Mouse (Mus musculus): ENCODE data around the gene Zfp366. TPM values are rescaled to one million over a fixed set of nuclear protein-coding genes. Genes with fewer than 3 reads are reported as not detected.
A peak's percentile ranks its signal among the peaks of the same experiment; 100 is the strongest.
"Not testable (repeated sequence)": the region's sequence is repeated elsewhere in the genome, so short reads cannot be mapped to it uniquely, and the experiment has no call there.

Zfp366 gene
- polyA plus RNA-seq, 1 experiment from 2014 or later: 0.96 TPM

DNA sequence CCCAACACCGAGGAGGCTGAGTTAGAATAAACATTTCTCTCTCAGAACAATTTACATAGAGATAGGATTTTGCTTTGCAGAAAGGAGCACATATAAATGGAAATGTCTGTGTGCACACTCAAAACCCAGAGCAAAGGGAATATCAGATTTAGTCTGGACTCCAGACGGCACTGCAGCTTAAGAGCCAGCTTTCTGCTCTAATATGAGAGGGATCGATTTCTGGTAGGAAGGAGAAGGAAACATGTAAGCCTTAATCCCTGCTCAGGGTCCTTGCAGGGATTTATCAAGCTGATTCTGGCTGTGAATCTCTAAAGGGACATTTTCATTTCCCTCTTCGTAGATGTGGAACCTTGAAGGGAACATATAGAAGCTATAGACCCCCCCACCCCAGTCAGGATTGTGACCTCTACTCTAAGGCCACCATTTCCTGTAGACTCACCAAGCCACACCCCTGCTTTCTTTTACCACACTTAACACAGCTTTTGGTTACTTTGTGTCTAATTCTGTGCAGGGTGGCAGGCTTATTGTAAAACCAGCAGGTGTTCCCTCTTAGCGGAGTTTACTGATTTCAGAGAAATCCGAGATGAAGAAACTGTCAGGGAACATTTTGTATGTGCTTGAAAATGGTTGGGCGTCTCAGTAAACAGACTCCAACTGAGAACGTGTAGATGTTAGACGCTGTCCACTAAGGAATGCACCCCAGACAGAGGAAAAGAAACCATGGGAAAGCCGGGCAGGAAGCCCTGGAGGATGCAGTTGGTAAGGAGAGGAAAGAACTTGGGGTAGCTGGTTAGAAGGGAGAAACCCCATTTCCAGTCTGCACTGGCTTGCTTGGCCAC, 20.9 kb upstream of the Zfp366 start:
- WGBS: 19% methylated on average over 10 of the region's 10 CpGs
- Histone ChIP-seq H3K4me1 (peaks cover 9% of the 10 kb centered on the region), H3K27ac (0 out of 2 replicates have a peak overlapping the region, but pooled peaks have one; percentile 2), H3K9ac (no peak overlapping the region), H3K36me3 (no peaks in the 10 kb centered on the region), H3K4me2 (0 out of 2 replicates have a peak overlapping the region, but pooled peaks have one; percentile 13), H3K4me3 (no peak overlapping the region), H3K9me3 (no peaks in the 10 kb centered on the region), H3K27me3 (no peaks in the 10 kb centered on the region)
- ATAC-seq (ENCODE audit: borderline replicate concordance, extremely low read depth, low FRiP score, low TSS enrichment): no peak

DNA sequence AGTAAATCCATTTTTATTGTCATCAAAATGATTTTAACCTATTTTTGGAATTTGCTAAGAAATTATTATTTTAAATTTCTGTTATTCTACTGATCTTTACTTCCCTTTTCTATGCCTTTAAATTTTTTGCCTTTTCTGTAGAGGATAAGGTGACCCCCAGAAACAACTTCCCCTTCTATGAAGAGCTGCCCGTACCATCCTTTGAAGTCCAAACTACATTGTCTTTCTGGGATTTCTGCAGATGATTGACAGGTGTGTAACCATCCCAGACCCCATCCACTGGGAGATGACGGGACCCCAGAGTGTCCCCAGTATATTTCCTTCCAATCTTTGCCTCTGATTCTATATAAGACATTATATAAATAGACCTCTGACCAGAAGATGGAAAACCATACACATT, 20.3 kb upstream of the Zfp366 start:
- H3K9me3 ChIP-seq: no peaks in the 10 kb centered on the region
- H3K27me3 ChIP-seq: no peaks in the 10 kb centered on the region
- no peak overlapping the region for H3K27ac ChIP-seq
- no peak for ATAC-seq (ENCODE audit: borderline replicate concordance, extremely low read depth, low FRiP score, low TSS enrichment)
- H3K9ac ChIP-seq: no peak overlapping the region
- no peak overlapping the region for H3K4me3 ChIP-seq
- H3K36me3 ChIP-seq: no peaks in the 10 kb centered on the region
- peaks cover 9% of the 10 kb centered on the region for H3K4me1 ChIP-seq
- H3K4me2 ChIP-seq: no peak overlapping the region
- 57% methylated on average over 2 of the region's 2 CpGs for WGBS

DNA sequence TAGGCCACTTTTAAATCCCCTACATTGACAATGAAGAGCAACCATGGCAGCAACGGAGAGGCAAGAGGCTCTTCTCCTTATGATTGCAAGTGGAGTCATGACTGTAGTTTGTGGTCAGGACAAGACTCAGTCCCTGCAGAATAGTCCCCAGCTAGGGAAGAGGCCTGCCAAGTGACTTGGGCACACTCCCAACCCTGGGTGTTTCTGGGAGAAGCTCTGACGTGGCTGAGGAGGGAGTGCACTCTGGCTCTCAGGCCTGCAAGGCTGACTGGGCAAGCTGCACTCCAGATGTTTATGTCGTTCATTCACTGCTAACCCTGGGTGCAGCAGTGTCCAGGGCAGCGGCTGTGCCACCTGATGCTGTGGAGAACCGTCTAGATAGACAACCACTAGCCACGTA, 15.2 kb upstream of the Zfp366 start:
- Histone ChIP-seq H3K36me3 (no peaks in the 10 kb centered on the region), H3K9ac (no peak overlapping the region), H3K27ac (no peak overlapping the region), H3K9me3 (no peaks in the 10 kb centered on the region), H3K4me1 (no peaks in the 10 kb centered on the region), H3K4me2 (no peak overlapping the region), H3K4me3 (no peak overlapping the region), H3K27me3 (no peaks in the 10 kb centered on the region)
- WGBS: 59% methylated on average over 6 of the region's 6 CpGs
- ATAC-seq (ENCODE audit: borderline replicate concordance, extremely low read depth, low FRiP score, low TSS enrichment): peak; percentile 57

DNA sequence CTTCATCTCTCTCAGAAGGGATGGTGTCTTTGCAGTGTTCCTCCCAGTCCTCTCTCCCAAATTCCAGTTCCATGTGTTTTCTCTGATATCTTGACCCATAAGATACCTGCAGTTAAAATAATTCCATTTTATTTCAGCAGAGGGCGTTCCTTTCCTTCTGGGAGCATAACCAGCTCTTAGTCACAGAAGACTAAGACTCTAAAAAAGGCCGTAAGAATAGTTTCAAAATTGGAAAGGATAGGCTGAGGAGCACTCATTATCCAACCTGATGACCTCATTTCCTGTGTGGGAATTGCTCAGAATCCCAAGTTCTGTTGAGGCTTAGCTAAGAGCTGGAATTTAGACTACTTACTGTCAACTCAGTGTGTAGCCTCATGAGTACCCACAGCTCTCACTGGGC, 14.3 kb upstream of the Zfp366 start:
- Histone ChIP-seq H3K36me3 (no peaks in the 10 kb centered on the region), H3K9ac (no peak overlapping the region), H3K9me3 (no peaks in the 10 kb centered on the region), H3K4me3 (no peak overlapping the region), H3K4me1 (no peaks in the 10 kb centered on the region), H3K4me2 (no peak overlapping the region), H3K27ac (no peak overlapping the region), H3K27me3 (no peaks in the 10 kb centered on the region)
- no peak for ATAC-seq (ENCODE audit: borderline replicate concordance, extremely low read depth, low FRiP score, low TSS enrichment)
- WGBS: 40% methylated on average over 2 of the region's 2 CpGs

DNA sequence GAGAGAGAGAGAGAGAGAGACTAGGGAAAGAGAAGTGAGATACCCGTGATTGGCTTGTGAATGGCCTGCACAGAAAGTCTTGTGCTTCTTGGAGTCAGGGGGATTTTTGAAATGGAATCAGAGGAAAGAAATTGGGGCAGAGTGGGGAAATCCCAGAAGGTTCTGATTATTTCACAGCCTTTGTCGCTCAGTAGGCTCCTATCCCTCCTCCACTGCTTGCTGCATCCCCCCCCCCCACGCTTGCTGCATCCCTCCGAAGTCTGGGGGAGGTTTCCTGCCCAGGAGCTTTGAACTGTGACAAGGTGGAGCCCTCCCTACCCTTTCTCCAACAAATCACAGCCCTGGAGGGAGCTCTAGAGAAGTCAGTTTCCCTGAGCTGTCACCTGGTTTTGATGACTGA, 10.8 kb upstream of the Zfp366 start:
- 29% methylated on average over 4 of the region's 4 CpGs for WGBS
- Histone ChIP-seq H3K4me1 (no peaks in the 10 kb centered on the region), H3K4me3 (no peak overlapping the region), H3K36me3 (no peaks in the 10 kb centered on the region), H3K27ac (no peak overlapping the region), H3K9me3 (no peaks in the 10 kb centered on the region), H3K9ac (no peak overlapping the region), H3K27me3 (no peaks in the 10 kb centered on the region), H3K4me2 (no peak overlapping the region)
- ATAC-seq (ENCODE audit: borderline replicate concordance, extremely low read depth, low FRiP score, low TSS enrichment): no peak

DNA sequence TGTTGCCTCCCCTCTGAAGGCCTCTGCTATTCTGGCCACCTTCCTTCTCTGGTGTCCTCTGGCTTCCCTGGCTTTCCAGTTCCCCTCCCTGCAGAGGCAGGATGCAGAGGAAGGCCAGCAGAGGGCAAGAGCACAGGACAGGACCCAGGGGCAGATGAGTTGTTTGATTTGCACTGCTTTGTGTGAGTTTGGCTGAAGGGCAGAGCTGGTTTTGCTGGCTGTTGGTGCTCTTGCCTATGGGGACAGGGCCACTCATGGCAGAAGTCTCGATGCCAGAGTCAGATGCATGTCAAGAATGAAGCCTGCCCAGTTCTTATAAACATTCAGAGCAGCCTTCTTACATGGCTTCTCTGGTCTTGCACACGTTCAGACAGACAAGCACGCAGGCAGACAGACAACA, 1.8 kb upstream of the Zfp366 start:
- whole genome bisulfite sequencing: 83% methylated on average over 3 of the region's 3 CpGs
- H3K9me3 ChIP-seq; H3K4me2 ChIP-seq; H3K4me3 ChIP-seq; H3K9ac ChIP-seq; H3K4me1 ChIP-seq; ATAC-seq (ENCODE audit: borderline replicate concordance, extremely low read depth, low FRiP score, low TSS enrichment); H3K27me3 ChIP-seq; H3K36me3 ChIP-seq; H3K27ac ChIP-seq: not testable (repeated sequence)

DNA sequence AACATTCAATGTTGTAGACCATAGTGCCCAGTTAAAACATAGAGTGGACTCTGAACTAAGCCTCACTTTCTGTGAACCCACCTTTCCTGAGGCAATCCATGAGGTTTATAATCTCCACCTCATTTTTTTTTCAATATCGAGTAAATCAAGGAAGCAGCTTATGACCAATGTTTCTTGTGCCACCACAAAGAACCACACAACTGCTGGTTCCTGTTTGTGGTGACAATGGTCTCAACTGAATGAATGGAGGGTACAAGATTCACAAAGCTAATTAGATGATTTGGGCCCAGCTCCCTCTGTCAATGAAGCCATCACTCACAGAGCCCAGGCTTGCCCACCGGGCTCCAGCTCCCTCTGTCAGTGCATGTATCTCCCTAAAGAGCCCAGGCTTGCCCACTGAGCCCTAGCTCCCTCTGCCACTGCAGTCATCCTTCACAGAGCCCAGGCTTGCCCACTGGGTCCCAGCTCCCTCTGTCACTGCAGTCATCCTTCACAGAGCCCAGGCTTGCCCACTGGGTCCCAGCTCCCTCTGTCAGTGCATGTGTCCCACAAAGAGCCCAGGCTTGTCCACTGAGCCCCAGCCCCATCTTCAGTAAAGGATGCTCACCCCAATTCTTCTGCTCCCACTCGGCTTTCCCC, 1.2 kb upstream of the Zfp366 start:
- peak; percentile 55; the same call in 1 of the 2 replicates for ATAC-seq (ENCODE audit: borderline replicate concordance, extremely low read depth, low FRiP score, low TSS enrichment)
- H3K27ac ChIP-seq: no peak overlapping the region
- no peak overlapping the region for H3K4me2 ChIP-seq
- H3K9me3 ChIP-seq: no peaks in the 10 kb centered on the region
- H3K36me3 ChIP-seq: no peaks in the 10 kb centered on the region
- H3K9ac ChIP-seq: no peak overlapping the region
- H3K4me3 ChIP-seq: no peak overlapping the region
- H3K4me1 ChIP-seq: peaks cover 4% of the 10 kb centered on the region
- H3K27me3 ChIP-seq: no peaks in the 10 kb centered on the region
- WGBS: 68% methylated on average over 3 of the region's 3 CpGs

DNA sequence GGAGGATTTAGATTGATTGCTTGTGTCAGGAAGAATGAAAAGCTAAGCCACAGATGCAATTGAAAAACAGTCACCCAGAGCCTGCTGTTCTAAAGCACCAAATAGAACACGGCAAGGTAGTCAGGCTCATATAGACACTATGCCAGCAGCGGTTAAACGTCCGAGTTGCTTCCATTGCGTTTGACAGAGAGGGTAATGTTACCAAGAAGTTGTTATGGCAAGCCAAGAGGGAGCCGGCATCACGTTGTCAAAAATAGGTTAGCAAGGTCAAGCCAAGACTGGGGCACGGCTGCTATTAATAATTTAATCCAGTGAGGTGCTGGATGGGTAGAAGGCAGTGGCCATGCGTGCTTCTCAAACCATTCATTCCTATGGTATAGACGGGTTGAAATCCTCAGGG, 950 bp downstream of the Zfp366 start:
- no peak overlapping the region for H3K27ac ChIP-seq

DNA sequence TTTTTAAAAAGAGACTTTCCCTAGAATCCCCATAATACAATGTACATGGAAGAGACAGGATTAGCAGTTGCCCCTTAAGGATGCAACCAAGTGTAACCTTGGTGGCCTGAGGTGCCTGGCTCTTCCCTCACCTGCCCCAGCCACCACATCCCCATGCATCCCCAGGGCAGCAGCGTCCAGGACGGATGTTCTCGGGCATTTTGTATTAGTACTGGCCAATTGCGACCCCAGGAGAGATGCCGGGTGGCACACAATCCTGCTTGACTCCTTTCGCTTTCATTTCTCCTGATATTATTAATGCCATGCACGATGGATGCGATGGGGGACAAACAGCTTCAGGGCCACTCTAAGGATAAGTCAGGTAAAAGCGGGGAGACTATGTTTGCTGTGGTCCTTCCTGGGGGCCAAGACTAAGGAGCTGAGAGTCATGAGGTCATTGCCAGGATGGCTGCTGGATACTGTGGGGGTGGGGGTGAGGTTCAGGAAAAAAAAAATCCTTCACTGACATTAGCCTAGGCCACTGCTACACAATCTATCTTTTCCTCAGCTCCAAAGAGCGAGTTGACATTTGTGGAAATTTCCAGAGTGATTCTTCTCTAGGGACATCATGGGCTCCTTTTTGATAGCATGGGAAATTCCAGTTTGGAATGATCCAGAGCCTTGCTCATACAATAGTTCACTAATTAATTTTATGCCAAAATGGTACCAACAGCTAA, 1.7 kb downstream of the Zfp366 start:
- WGBS: 79% methylated on average over 10 of the region's 10 CpGs
- H3K4me1 ChIP-seq: peaks cover 9% of the 10 kb centered on the region
- H3K27me3 ChIP-seq: no peaks in the 10 kb centered on the region
- no peaks in the 10 kb centered on the region for H3K36me3 ChIP-seq
- H3K4me2 ChIP-seq: peak overlapping the region; percentile 39
- no peaks in the 10 kb centered on the region for H3K9me3 ChIP-seq
- no peak for ATAC-seq (ENCODE audit: borderline replicate concordance, extremely low read depth, low FRiP score, low TSS enrichment)
- peak overlapping the region; percentile 13 for H3K4me3 ChIP-seq
- no peak overlapping the region for H3K9ac ChIP-seq
- no peak overlapping the region for H3K27ac ChIP-seq

More for the DNA sequence above, 950 bp downstream of the Zfp366 start:
- Histone ChIP-seq H3K27me3 (no peaks in the 10 kb centered on the region), H3K4me2 (peak overlapping the region; percentile 39), H3K9ac (no peak overlapping the region), H3K9me3 (no peaks in the 10 kb centered on the region), H3K4me3 (peak overlapping the region; percentile 28), H3K36me3 (no peaks in the 10 kb centered on the region), H3K4me1 (peaks cover 9% of the 10 kb centered on the region)
- no peak for ATAC-seq (ENCODE audit: borderline replicate concordance, extremely low read depth, low FRiP score, low TSS enrichment)
- WGBS: 64% methylated on average over 10 of the region's 10 CpGs

DNA sequence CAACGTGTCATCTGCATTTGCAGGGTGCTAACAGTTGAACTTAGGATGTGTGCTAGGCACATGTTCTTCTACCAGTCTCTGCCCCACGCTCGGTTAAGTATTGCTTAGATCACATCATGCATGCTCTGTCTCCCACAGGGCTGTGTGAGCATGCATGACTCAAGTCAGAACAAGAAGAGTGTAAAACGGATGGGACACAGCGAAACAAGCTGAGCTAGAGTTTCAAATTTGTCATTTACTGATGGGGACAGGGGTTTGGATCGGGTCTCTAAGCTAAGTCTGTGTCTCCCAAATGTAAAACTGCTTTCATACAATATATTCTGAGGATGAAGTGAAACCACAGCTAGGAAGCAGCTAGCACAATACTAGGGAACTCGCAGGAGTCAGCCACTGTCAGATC, 2.2 kb downstream of the Zfp366 start:
- no peak overlapping the region for H3K27ac ChIP-seq
- peak overlapping the region; percentile 39; the same call in 1 of the 2 replicates for H3K4me2 ChIP-seq
- no peaks in the 10 kb centered on the region for H3K9me3 ChIP-seq
- H3K4me1 ChIP-seq: peaks cover 9% of the 10 kb centered on the region
- H3K27me3 ChIP-seq: no peaks in the 10 kb centered on the region
- WGBS: 82% methylated on average over 7 of the region's 7 CpGs
- H3K36me3 ChIP-seq: no peaks in the 10 kb centered on the region
- no peak overlapping the region for H3K9ac ChIP-seq
- no peak for ATAC-seq (ENCODE audit: borderline replicate concordance, extremely low read depth, low FRiP score, low TSS enrichment)
- H3K4me3 ChIP-seq: no peak overlapping the region

DNA sequence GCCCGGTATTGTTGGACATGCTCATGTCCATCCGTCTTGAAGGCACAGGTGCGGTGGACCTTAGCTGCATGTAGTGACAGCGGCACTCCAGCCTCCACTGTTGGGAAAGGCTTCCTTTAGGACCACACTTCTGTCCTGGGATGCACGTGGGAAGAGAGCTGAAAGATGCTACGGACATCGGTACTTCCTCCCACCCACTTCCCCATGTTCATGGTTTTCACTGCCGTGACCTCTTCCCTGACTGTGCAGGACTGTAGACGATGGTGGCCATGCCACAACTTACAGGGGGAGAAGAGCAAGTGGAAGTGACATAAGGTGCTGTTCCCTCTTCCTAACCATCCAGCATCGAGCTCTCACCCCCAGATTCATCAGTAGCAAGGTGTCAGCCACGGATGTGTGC, 2.8 kb downstream of the Zfp366 start:
- H3K4me2 ChIP-seq: no peak overlapping the region
- no peak for ATAC-seq (ENCODE audit: borderline replicate concordance, extremely low read depth, low FRiP score, low TSS enrichment)
- no peak overlapping the region for H3K9ac ChIP-seq
- no peaks in the 10 kb centered on the region for H3K9me3 ChIP-seq
- no peaks in the 10 kb centered on the region for H3K36me3 ChIP-seq
- no peak overlapping the region for H3K27ac ChIP-seq
- 72% methylated on average over 11 of the region's 11 CpGs for WGBS
- H3K4me1 ChIP-seq: peaks cover 9% of the 10 kb centered on the region
- H3K4me3 ChIP-seq: no peak overlapping the region
- no peaks in the 10 kb centered on the region for H3K27me3 ChIP-seq

DNA sequence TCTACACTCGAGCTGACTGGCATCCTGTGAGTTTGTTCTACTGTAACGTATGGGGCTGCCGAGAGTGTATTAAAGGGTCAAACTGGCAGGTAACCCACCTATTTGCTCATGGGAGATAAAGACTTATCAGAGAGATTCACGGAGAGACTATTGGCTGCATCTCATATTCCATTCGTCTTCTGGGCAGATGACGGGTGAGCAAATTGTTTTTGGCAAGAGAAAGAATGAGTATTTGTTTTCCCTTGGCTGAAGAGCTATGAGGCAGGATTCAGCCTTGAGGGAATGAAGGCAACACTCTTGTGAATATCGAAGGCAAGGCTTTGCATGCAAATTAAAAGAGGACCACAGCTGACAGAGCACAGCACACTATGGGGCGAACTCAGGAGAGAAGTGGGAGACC, 4.0 kb downstream of the Zfp366 start:
- H3K36me3 ChIP-seq: no peaks in the 10 kb centered on the region
- H3K27me3 ChIP-seq: no peaks in the 10 kb centered on the region
- no peaks in the 10 kb centered on the region for H3K9me3 ChIP-seq
- no peak overlapping the region for H3K9ac ChIP-seq
- 53% methylated on average over 8 of the region's 8 CpGs for WGBS
- no peak overlapping the region for H3K4me2 ChIP-seq
- ATAC-seq (ENCODE audit: borderline replicate concordance, extremely low read depth, low FRiP score, low TSS enrichment): no peak
- H3K4me3 ChIP-seq: no peak overlapping the region
- H3K4me1 ChIP-seq: peaks cover 9% of the 10 kb centered on the region
- no peak overlapping the region for H3K27ac ChIP-seq

Measured in lung, embryonic 15.5 days (tissue).